Mouse (Mus musculus): ENCODE results near the gene Dnajb13. TPM values are rescaled to one million over a fixed set of nuclear protein-coding genes. Genes with fewer than 3 reads are reported as not detected.
"Not testable (repeated sequence)": the region's sequence is repeated elsewhere in the genome, so short reads cannot be mapped to it uniquely, and the experiment has no call there.

Gene Dnajb13
- total RNA-seq, 2 experiments from 2014 or later, result 0.18 TPM; not detected in 1

DNA sequence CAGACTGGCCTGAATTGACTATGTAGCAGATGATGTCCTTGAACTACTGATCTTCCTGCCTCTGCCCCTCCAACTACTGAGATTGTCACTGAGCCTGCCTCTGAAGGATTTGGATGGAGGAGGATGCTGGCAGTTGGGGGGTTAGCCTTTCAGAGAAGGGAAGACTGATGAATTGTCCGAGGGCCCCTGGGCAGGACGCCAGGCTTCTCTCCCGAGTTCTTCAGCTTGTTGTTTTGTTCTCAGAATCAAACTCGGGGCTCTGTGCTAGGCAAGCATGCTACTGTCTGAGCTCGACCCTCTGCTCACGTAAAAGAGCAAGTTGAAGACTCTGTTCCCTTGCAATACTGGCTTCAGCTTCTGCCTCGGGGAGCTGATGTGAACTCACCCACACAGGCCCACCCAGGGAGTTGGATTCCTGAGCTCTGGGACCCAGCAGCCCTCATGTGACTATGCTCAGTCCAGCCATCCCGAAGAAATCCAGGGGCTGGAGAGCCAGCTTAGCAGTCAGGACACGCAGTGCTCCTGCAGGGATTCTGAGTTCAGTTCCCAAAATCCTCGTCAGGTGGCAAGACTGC is 26.2 kb downstream of the Dnajb13 start:
- DNase-seq, result no peak

DNA sequence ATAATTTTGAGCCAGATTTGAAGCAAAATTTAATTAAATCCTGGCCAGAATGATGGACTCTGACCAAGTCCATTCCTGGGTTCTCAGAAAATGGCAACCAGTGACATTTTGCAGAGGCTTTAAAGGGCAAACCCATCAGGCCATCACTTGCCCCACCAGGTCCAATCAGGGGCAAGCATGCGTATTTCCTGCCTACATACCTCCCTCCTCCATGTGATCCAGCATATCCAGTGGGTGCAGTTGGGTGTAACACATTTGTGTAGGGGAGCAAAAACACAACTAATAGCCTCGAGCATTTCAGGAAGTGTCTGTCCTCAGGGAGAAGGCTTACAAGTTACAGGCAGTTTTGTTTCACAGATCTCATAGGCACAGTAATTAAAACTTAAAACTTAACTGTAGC is 27.5 kb downstream of the Dnajb13 start:
- no peak for DNase-seq

DNA sequence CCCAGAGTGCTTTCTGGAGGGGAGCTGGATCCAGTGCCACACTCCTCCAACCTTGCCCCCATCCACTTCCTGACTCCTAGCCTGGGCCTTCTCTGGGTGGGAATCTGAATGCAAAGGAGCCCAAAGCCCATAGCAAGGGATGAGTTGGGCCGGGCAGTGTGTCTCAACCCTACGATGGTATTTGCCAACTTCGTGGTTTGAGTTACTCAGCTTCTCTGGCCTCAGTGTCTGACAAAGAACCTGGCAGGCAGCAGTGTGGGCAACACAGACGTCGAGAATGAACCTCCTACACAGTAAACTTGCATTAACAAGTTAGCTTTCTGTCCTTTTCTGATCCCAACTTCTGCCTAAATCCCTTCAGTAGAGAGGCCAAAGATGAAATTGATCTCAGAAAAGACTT is 30.3 kb downstream of the Dnajb13 start:
- no peak for DNase-seq

DNA sequence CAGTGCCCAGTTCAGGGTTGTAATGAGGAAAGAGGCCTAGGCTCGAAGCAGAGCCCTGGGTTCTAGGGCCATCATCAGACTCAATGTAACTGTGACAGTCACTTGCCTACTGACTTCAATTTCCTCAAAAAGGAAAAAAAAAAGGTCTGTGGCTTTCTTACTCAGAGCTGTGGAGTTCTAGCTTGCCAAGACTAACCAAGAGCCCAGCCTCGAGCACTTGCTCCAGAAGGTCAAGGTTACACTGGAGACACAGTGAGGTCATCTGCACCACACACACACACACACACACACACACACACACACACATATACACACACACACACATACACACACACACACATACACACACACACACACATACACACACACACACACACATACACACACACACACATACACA is 32.7 kb downstream of the Dnajb13 start:
- not testable (repeated sequence) for DNase-seq

DNA sequence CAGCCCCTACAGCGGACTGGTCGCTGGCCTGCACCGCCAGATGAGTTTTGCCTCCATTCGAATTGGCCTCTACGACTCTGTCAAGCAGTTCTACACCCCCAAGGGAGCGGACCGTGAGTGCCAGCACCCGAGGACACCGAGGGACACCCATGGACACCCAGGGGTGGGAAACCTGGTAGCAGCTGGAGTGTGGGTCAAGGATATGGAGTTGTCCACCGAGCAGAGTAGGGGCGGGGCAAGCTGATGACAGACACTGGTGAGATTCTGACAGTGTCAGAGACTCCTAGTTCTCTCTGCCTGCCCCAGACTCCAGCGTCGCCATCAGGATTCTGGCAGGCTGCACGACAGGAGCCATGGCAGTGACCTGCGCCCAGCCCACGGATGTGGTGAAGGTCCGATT is 34.6 kb downstream of the Dnajb13 start:
- no peak for DNase-seq

DNA sequence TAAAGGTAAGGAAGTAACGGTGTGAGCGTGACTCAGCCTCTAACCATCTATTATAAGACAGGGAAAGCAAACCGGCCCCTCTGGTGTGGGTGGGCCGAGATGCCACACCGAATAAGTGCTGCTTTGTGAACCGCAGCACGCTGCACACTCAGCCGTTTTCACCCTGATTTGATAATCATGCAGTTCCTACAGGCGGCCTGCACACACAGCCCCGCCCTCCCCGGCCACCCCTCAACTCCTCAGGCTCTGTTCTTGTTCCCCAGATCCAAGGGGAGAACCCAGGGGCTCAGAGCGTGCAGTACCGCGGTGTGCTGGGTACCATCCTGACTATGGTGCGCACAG is 35.0 kb downstream of the Dnajb13 start:
- no peak for DNase-seq

DNA sequence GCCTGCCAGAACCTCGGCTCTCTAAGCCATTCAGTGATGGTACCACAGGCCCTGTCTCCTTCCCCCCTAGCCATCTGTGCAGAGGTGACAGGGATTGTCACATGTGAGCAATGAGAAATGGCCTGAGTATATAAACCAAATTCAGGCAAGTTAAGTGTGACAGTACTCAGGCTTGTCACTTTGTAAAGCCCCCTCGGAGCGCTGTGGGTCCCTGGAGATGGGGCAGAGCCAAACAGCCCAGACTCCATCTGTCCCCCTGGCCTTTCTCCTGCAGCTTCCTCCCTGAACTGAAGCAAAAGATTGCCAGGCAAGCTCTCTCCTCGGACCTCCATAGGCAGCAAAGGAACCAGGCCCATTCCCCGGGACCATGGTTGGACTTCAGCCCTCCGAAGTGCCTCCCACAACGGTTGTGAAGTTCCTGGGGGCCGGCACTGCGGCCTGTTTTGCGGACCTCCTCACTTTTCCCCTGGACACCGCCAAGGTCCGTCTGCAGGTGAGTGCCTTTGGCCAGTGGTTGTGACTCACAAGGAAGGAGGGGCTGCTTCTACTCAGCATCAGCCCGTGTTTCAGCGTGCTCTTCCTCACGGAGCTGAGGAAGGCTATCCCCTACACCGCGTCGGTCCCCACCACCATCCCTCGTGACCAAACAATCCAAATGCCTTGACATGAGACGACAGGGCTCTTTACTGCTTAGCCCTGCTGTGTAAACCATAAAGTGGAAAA is 35.5 kb downstream of the Dnajb13 start:
- DNase-seq, result no peak

DNA sequence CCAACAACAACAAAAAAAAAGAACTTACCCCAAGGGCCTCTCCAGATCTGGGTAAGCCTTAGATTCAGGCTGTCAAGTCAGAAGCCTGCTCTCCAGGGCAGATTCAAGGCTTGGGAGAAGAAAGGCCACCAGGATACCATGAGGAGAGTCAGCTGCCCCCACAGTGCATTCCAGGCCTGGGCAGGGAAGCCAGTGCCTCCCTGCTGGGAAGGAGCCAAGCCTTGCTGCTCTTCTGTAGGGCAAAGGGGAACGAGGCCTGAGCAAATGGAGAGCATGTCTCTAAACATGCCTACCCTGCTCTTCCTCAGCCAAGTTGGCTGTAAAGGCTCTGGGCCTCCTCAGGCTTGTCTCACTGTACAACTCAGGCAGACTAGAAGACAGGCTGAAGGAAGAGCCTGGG is 40.1 kb downstream of the Dnajb13 start:
- DNase-seq, result peak; percentile 76 to 84

DNA sequence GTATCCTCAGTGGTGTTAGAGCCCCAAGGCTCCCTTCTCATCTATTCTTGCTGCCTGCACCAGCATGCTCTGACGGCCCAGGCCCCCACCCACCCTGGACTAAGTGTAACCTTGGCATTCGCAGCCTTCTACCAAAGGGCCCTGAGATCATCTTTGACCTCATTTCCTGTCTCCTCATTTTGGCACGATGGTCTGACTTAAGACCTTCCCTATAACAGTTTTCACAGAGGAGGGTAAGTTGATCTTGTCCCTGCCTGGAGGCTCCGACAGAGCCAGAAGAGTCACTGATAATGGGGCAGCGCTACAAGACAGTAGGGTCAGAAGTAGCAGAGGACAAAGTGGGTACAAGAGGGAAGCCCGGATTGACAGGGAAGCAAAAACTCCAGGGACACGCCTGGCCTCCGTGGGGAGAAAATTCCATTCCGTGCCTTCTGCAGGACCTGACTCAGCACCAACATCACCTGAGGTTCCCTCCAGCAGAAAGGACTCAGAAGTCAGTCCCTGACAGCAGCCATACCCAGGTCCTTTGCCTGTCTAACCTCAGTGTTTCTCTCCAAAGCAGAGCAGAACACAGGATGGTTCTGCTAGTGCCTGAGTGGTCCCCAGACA is 40.8 kb downstream of the Dnajb13 start:
- no peak for DNase-seq

DNA sequence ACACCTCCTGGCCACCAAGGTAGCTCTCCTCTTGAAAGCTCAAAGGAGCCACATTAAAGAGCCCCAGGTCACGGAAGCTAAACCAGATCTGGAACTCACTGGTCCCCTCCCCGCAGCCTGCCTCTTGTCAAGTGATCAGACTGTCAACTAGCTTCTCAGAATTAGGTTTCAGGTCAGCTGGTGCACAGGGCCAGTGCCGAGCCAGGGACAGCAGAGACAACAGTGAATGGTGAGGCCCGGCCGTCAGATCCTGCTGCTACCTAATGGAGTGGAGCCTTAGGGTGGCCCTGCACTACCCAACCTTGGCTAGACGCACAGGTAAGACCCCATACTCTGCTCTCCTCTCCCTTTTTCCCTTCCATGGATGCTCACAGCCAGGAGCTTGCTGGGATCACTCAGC is 42.0 kb downstream of the Dnajb13 start, which contains the start of gene Ucp3:
Gene Ucp3 (plus strand): TSS at position 214 of the 400 bp plus-strand sequence.
- DNase-seq, result peak; percentile 71 to 73

DNA sequence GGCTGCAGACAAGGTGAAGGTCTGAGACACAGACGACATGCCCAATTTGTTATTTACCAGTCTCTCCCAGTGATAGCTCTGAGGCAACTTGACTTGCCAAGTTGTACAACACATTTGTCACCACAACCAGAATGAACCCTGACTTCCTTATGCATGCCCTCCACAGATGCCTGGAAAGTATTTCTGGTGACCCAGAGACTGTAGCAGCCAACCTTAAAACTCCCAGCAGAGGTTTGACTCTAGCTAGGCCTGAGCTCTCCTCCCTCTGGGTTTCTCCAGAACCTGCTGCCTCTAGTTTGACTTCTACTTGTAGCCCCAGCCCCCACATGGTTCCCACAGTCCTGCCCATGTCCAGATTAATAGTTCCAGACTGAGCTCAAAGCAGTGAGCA is 43.4 kb downstream of the Dnajb13 start:
- DNase-seq, result no peak

DNA sequence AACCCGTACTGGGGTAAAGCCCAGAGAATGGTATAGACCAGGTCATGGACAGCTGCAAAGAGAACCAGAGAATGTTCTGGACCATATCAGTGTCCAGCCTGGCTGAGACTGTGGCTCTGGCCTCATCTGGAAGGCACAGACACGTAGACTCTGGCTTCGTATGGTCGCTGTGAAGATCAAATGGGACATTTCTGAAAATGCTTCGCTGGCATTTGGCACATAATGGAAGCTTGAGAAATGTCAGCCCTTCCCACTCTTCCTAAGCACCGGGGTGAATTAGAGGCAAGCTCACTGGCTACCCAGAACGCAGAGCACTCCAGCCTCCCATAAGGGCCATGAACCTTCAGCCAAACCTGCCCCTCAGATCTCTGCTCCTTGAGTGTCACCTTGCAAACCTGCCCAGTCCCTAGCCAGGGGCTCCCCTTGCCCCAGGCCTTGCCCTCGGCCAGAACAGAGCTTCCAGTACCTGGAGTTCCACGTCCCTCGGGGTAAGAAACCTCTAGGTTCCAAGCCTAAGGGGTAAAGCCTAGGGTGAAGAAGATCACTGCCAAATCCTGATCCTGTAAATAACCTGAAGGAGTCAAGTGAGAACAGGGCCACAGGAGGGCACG is 43.9 kb downstream of the Dnajb13 start:
- DNase-seq, result no peak

DNA sequence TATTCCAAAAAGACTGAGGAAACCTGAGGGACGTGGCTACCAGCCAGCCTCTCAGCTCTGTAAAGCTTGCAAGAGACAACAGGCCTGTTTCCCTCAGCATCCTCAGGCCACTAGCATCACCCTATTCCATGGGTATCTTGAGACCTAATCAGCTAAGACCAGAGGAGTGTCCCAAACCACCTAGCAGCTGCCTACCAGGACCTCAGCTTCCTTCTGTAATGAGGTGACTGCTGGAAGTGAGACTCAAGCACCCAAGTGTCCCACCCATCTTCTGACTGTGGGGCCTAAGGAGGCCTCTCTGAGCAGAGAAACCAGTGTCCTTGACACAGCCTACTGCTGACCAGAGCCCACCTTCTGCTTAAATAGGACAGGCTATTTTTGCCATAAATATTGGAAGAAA is 45.3 kb downstream of the Dnajb13 start:
- DNase-seq, result no peak

DNA sequence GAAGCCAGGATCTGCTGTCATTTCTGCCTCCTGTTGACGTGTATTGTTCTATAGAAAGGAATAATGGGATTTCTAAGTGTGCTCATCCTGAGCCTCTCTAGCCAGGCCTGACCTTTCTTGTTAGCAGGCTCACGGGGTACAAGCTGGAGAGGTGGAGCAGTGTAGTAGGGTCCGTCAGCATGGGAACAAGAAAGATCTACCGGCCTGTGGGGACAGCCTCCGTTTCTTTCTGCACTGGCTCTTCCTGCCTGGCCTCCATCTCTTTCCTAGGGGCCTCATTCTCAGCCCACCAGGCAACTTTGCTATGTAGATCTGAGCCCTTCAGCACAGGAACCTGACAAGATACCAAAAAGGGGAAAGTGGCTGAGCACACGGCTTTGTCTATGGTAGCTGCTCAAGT is 46.0 kb downstream of the Dnajb13 start:
- no peak for DNase-seq

DNA sequence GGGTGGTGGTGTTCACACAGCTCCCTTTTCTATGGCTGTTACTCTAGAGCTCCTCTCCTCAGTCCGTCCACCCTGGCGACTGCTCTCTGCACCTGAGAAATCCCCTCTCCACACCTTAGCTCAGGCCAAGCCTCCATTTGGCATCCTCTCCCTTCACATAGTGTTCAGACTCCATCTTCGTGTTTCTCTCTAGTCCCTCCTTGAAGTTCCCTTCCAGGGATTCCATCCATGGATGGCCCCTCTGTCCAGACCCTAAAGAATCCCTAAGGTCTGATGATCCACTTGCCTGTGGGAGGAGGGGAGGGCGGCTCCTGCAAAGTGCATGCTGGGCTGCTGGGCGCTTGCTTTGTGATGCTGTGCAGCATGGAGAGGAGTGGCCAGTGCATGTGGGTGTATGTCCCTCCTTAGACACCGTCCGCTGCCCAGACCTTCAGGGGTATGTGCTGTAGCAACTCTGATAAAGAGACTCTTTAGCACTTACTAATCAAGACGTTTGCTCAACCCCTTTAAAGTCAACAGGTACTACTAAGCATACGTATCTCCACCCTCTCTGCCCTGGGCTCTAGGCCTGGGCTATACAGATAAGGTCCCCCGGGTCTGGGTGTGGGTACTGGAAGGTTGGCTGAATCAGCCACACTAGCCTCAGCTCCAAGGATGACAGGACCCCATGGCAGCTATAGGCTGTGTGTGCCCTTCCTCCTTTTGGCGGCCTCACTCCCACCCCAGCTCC is 47.8 kb downstream of the Dnajb13 start:
- no peak for DNase-seq

DNA sequence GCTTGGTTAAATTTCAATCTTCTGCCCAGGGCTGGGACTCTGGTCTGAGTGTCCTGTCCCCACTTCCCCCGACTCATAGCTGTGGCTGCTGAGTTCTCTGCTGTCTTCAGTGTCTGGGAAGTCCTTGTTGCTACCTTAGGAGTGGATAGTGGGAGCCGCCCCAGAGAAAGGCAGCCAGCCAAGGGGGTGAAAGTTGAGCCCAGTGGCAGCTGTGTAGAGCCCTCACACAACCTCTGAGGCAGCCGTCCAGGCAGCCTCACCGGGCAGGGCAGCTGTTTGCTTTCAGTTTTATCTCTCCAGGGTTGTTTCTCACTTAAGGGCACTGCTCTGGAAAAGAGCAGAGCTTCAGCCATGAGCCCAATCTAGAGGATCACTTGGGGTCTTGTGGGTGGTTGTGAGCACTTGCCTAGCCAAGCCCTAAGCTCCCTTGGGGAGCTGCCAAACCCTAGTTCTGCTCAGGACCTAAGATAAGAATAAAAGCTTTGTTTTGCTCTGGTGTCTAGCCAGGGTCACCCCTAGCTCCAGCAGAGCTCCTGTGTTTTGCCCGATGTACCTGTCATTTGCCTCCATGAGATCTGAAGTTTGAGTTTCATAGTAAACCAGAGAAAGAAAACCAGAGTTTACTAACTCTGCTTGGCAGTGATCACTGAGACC is 49.0 kb downstream of the Dnajb13 start:
- peak; percentile 94 to 95 for DNase-seq

DNA sequence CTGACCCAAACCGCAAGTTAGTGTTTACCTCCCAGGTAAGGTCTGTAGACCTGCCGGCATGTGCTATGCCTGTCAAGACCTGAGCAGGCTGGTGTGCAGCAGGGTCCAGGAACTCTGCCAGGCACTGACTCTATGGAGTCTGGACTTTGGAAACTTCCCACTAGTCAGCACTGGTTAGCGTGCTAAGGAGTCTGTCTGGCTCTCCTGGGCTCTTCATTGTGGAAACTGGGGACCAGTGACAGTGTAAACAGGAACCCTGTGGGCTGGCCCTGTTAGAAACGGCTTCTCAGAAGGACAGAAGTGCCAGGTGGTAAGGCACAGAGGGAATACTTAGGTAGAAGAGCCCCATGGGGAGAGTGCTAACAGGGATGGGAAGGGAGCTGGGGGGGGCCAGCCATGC is 49.5 kb downstream of the Dnajb13 start:
- DNase-seq, result peak in 1 of 2 experiments; percentile 48

DNA sequence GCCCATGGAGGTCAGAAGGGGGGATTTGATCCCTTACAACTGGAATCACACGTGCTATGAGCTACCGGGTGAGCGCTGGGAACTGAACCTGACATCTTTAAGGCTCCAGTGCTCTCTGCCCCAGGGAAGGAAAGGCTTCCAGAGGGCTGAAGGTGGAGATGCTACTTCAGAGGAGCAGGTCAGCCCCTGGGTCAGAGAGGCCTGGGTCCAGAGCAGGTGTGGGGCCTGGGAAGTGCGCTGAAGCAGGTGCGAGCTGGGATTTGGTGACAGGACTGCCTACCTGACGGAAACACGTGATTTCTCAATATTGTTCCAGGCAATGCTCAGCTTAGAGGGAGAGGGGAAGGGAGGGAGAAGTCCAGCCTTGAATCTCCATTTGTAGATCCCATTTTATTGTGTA is 50.5 kb downstream of the Dnajb13 start:
- DNase-seq, result no peak

DNA sequence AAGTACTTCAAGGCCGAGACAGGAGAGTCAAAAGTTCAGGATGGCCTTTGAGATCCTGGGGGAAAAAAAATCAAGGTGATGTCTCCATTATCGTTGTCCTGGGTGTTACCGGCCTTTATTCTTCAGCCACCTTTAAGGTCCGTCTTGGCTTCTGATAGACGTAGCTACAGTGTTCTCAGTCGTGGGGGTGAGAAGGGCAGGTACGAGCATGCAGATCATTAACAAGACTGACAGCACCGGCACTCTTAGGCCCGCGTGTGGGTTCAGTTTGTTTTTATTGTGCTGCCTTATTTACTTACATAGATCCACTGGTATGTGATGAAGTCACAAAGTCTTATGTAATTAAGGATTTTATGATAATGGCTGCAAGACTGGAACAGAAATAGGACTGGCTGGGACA is 51.0 kb downstream of the Dnajb13 start:
- DNase-seq, result no peak

DNA sequence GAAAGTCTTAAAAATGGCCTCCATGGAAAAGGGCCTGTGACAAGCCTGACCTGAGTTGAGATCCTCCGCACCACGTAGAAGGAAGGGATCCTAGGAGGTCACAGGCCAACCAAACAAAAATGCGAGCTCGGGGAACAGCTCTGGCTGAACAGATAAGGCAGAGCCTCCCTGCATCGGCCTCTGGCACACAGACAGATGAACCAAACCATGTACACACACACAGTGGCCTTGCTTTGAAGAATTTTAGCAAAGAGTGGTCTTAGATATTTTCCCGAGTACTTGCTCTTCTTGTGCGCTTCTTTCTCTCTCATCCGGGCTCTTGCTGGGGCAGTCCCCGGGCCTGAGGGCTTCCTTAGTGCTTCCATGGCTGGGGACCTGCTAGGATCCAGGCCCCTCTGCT is 51.6 kb downstream of the Dnajb13 start:
- no peak for DNase-seq

DNA sequence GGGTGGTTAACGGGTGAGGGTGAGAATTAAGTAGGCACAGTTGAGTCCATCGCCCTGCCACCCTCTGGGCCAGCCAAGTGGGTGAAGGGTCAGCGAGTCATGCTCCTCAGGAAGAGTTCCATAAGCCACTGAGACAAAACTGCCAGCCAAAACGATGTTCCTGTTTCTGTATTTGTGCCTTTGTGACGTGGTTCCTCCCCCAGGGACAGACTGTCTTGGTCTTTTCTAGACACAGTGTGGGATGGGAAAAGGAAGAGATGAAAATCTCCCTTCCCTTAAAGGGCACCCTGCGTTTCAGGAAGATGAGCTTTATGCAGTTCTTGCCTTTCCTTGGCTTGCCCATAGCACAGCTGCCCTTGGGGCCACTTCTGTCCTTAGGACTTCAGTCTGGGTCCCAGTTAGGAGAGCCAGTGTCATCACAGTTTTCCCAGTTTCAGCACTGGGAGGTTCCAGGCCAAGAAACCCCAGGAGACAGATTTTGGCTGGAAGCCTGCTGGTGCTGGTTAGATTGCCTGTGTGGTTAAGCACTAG is 53.1 kb downstream of the Dnajb13 start:
- peak; percentile 84 to 92 for DNase-seq

DNA sequence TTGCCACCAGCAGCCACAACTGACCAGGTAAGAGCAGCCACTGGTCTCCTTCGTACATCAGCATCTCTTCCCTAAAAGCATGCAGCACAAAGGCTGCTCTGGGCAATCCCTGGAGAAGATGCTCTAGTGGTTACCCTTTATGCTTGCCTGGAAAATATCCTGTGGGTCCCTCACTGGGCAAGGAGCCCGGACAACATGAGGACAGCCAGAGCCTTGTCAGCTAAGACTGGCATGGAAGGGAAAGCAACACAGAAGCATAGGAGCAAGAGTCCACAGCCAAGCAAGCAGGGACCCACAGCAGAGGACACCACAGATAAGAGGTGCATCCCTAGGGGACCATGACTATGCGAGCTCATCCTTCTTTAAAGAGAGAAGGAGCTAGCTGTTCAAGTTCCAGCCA is 54.9 kb downstream of the Dnajb13 start:
- DNase-seq, result peak in 1 of 2 experiments; percentile 48
